Mouse (Mus musculus) neural tube, embryonic 12.5 days (tissue): ENCODE results near the gene Hsd11b2. TPM values are rescaled to one million over a fixed set of nuclear protein-coding genes. Genes with fewer than 3 reads are reported as not detected.

Experiments used
- ATAC-seq: fragments of 200-750 bp; cut with Nextera tagmentation; 2 replicates; pipeline ENCODE4 v1.8.0; 2017; ENCODE audit warnings: low read depth, mild to moderate bottlenecking, moderate TSS enrichment, moderate library complexity; ENCODE audit not compliant: low FRiP score
- H3K27ac ChIP-seq: fragments of 300-500 bp; sonication (generic); 2 replicates; pipeline ENCODE4 v1.5.1; 2016
- H3K27me3 ChIP-seq: fragments of 300-500 bp; sonication (generic); replicated peaks from 2 replicates; pipeline ENCODE4 v1.6.1; 2016; ENCODE audit warnings: mild to moderate bottlenecking
- H3K36me3 ChIP-seq: fragments of 300-500 bp; sonication (generic); 2 replicates; pipeline ENCODE4 v1.6.1; 2016; ENCODE audit warnings: mild to moderate bottlenecking
- H3K4me1 ChIP-seq: fragments of 300-500 bp; sonication (generic); 2 replicates; pipeline ENCODE4 v1.6.1; 2016
- H3K4me2 ChIP-seq: fragments of 300-500 bp; sonication (generic); replicated peaks from 2 replicates; pipeline ENCODE4 v1.6.1; 2016; ENCODE audit warnings: mild to moderate bottlenecking
- H3K4me3 ChIP-seq: fragments of 300-500 bp; sonication (generic); 2 replicates; pipeline ENCODE4 v1.5.1; 2016
- H3K9ac ChIP-seq: fragments of 300-500 bp; sonication (generic); 2 replicates; pipeline ENCODE4 v1.6.1; 2016; ENCODE audit warnings: mild to moderate bottlenecking
- H3K9me3 ChIP-seq: fragments of 300-500 bp; sonication (generic); 2 replicates; pipeline ENCODE4 v1.6.1; 2016; ENCODE audit warnings: mild to moderate bottlenecking
- WGBS: fragments of 180-500 bp; shearing (Covaris S2); methylation state at CpG from one replicate; pipeline ENCODE4 v1.1.7; 2016; 5-methylcytosine and 5-hydroxymethylcytosine counted together
- polyA plus RNA-seq: library from polyadenylated mRNA; unstranded; fragments of >200 nt; fragmentation: Nextera tagmentation; extraction: Ambion mirVana; gene quantifications from 2 replicates; pipeline ENCODE4 v1.2.1, GENCODE M21; 2016

Gene Hsd11b2
- polyA plus RNA-seq, 1 experiment from 2014 or later: 23.8 TPM

GRCm38 (mm10) chr8:105533439-105533838, 14.9 kb downstream of the Hsd11b2 start:
- Histone ChIP-seq H3K9ac (no peak overlapping the region), H3K4me1 (peaks cover 11% of the 10 kb centered on the region; the same call in 1 of the 2 replicates), H3K27ac (no peak overlapping the region), H3K4me3 (no peak overlapping the region), H3K27me3 (no peaks in the 10 kb centered on the region), H3K4me2 (no peak overlapping the region), H3K9me3 (no peaks in the 10 kb centered on the region), H3K36me3 (peaks cover 49% of the 10 kb centered on the region)
- WGBS: 33% methylated on average over 2 of the region's 2 CpGs
- ATAC-seq: no peak

GRCm38 (mm10) chr8:105533892-105534329, 15.4 kb downstream of the Hsd11b2 start:
- peaks cover 49% of the 10 kb centered on the region for H3K36me3 ChIP-seq
- ATAC-seq: peak; percentile 37; the same call in 1 of the 2 replicates
- no peaks in the 10 kb centered on the region for H3K27me3 ChIP-seq
- 0% methylated on average over 1 of the region's 1 CpGs for WGBS
- no peaks in the 10 kb centered on the region for H3K9me3 ChIP-seq
- no peak overlapping the region for H3K27ac ChIP-seq
- peaks cover 11% of the 10 kb centered on the region; the same call in 1 of the 2 replicates for H3K4me1 ChIP-seq
- no peak overlapping the region for H3K4me2 ChIP-seq
- no peak overlapping the region for H3K9ac ChIP-seq
- H3K4me3 ChIP-seq: no peak overlapping the region

- WGBS: 91% methylated on average over 3 of the region's 3 CpGs
- no peak for ATAC-seq
- H3K27me3 ChIP-seq: no peaks in the 10 kb centered on the region
- no peak overlapping the region for H3K27ac ChIP-seq
- no peak overlapping the region for H3K4me3 ChIP-seq
- H3K9me3 ChIP-seq: no peaks in the 10 kb centered on the region
- H3K4me2 ChIP-seq: no peak overlapping the region
- H3K9ac ChIP-seq: no peak overlapping the region
- peaks cover 43% of the 10 kb centered on the region for H3K36me3 ChIP-seq
- peaks cover 5% of the 10 kb centered on the region; the same call in 1 of the 2 replicates for H3K4me1 ChIP-seq
These were observed 18.0 kb downstream of the Hsd11b2 start for GRCm38 (mm10) chr8:105536546-105536945.

- no peaks in the 10 kb centered on the region for H3K27me3 ChIP-seq
- peaks cover 5% of the 10 kb centered on the region; the same call in 1 of the 2 replicates for H3K4me1 ChIP-seq
- H3K9ac ChIP-seq: no peak overlapping the region
- 92% methylated on average over 6 of the region's 6 CpGs for WGBS
- no peak overlapping the region for H3K27ac ChIP-seq
- H3K36me3 ChIP-seq: peaks cover 43% of the 10 kb centered on the region
- no peaks in the 10 kb centered on the region for H3K9me3 ChIP-seq
- H3K4me3 ChIP-seq: no peak overlapping the region
- no peak for ATAC-seq
- no peak overlapping the region for H3K4me2 ChIP-seq
These were observed 18.6 kb downstream of the Hsd11b2 start for GRCm38 (mm10) chr8:105537011-105537677.

GRCm38 (mm10) chr8:105538940-105539339, 20.4 kb downstream of the Hsd11b2 start:
- H3K27ac ChIP-seq: no peak overlapping the region
- peaks cover 43% of the 10 kb centered on the region for H3K36me3 ChIP-seq
- no peak overlapping the region for H3K9ac ChIP-seq
- H3K4me1 ChIP-seq: 0 out of 2 replicates have a peak, but pooled peaks cover 2% of the 10 kb centered on the region
- H3K4me2 ChIP-seq: no peak overlapping the region
- no peak for ATAC-seq
- no peaks in the 10 kb centered on the region for H3K27me3 ChIP-seq
- 77% methylated on average over 4 of the region's 4 CpGs for WGBS
- H3K4me3 ChIP-seq: no peak overlapping the region
- no peaks in the 10 kb centered on the region for H3K9me3 ChIP-seq

- no peak overlapping the region for H3K27ac ChIP-seq
- no peak overlapping the region for H3K4me3 ChIP-seq
- H3K9me3 ChIP-seq: no peaks in the 10 kb centered on the region
- no peak overlapping the region for H3K4me2 ChIP-seq
- 94% methylated on average over 3 of the region's 3 CpGs for WGBS
- no peak overlapping the region for H3K9ac ChIP-seq
- H3K27me3 ChIP-seq: no peaks in the 10 kb centered on the region
- ATAC-seq: no peak
- H3K4me1 ChIP-seq: peaks cover 10% of the 10 kb centered on the region
- peaks cover 26% of the 10 kb centered on the region for H3K36me3 ChIP-seq
These were observed 23.6 kb downstream of the Hsd11b2 start for GRCm38 (mm10) chr8:105542032-105542656.

- no peak overlapping the region for H3K4me3 ChIP-seq
- H3K4me2 ChIP-seq: no peak overlapping the region
- H3K36me3 ChIP-seq: peaks cover 19% of the 10 kb centered on the region
- no peak overlapping the region for H3K9ac ChIP-seq
- no peak overlapping the region for H3K27ac ChIP-seq
- ATAC-seq: no peak
- H3K27me3 ChIP-seq: no peaks in the 10 kb centered on the region
- peaks cover 10% of the 10 kb centered on the region for H3K4me1 ChIP-seq
- no peaks in the 10 kb centered on the region for H3K9me3 ChIP-seq
- WGBS: 90% methylated on average over 2 of the region's 2 CpGs
These were observed 24.3 kb downstream of the Hsd11b2 start for GRCm38 (mm10) chr8:105542808-105543207.

GRCm38 (mm10) chr8:105543703-105544102, 25.1 kb downstream of the Hsd11b2 start:
- H3K4me3 ChIP-seq: no peak overlapping the region
- H3K4me2 ChIP-seq: no peak overlapping the region
- H3K9ac ChIP-seq: no peak overlapping the region
- no peaks in the 10 kb centered on the region for H3K27me3 ChIP-seq
- H3K9me3 ChIP-seq: no peaks in the 10 kb centered on the region
- no peak overlapping the region for H3K27ac ChIP-seq
- peaks cover 10% of the 10 kb centered on the region for H3K4me1 ChIP-seq
- ATAC-seq: no peak
- WGBS: 68% methylated on average over 1 of the region's 1 CpGs
- peaks cover 10% of the 10 kb centered on the region for H3K36me3 ChIP-seq

GRCm38 (mm10) chr8:105544544-105545205, 26.1 kb downstream of the Hsd11b2 start:
- WGBS: 62% methylated on average over 7 of the region's 7 CpGs
- H3K27me3 ChIP-seq: no peaks in the 10 kb centered on the region
- peaks cover 10% of the 10 kb centered on the region for H3K4me1 ChIP-seq
- no peak overlapping the region for H3K27ac ChIP-seq
- no peak overlapping the region for H3K4me3 ChIP-seq
- no peak for ATAC-seq
- H3K9me3 ChIP-seq: no peaks in the 10 kb centered on the region
- no peak overlapping the region for H3K4me2 ChIP-seq
- H3K9ac ChIP-seq: no peak overlapping the region
- peaks cover 3% of the 10 kb centered on the region; the same call in 1 of the 2 replicates for H3K36me3 ChIP-seq

GRCm38 (mm10) chr8:105545249-105545648, 26.7 kb downstream of the Hsd11b2 start:
- Histone ChIP-seq H3K4me3 (no peak overlapping the region), H3K36me3 (peaks cover 6% of the 10 kb centered on the region; the same call in 1 of the 2 replicates), H3K4me2 (no peak overlapping the region), H3K4me1 (peaks cover 10% of the 10 kb centered on the region), H3K9ac (no peak overlapping the region), H3K27me3 (no peaks in the 10 kb centered on the region), H3K9me3 (no peaks in the 10 kb centered on the region), H3K27ac (no peak overlapping the region)
- no peak for ATAC-seq
- WGBS: 85% methylated on average over 3 of the region's 3 CpGs

GRCm38 (mm10) chr8:105546384-105547350, 28.1 kb downstream of the Hsd11b2 start:
- no peak overlapping the region for H3K4me3 ChIP-seq
- no peak overlapping the region for H3K4me2 ChIP-seq
- peaks cover 10% of the 10 kb centered on the region for H3K4me1 ChIP-seq
- H3K36me3 ChIP-seq: 0 out of 2 replicates have a peak, but pooled peaks cover 5% of the 10 kb centered on the region
- WGBS: 81% methylated on average over 6 of the region's 6 CpGs
- no peak for ATAC-seq
- no peak overlapping the region for H3K27ac ChIP-seq
- H3K27me3 ChIP-seq: no peaks in the 10 kb centered on the region
- H3K9me3 ChIP-seq: no peaks in the 10 kb centered on the region
- no peak overlapping the region for H3K9ac ChIP-seq
